Mouse (Mus musculus): Measurements from ENCODE around the gene Stk40. TPM values are rescaled to one million over a fixed set of nuclear protein-coding genes. Genes with fewer than 3 reads are reported as not detected.

Stk40 gene
- polyA plus RNA-seq, 1 experiment from 2014 or later: 35.1 TPM

- 87% methylated on average over 9 of the region's 9 CpGs for WGBS
- no peak overlapping the region for H3K4me3 ChIP-seq
- no peak for ATAC-seq (ENCODE audit: low FRiP score)
- H3K27ac ChIP-seq: no peak overlapping the region
- H3K4me2 ChIP-seq: no peak overlapping the region
- peaks cover 11% of the 10 kb centered on the region; the same call in 1 of the 2 replicates for H3K36me3 ChIP-seq
- no peaks in the 10 kb centered on the region for H3K9me3 ChIP-seq
- peaks cover 51% of the 10 kb centered on the region for H3K4me1 ChIP-seq (replicated peaks)
- no peak overlapping the region for H3K9ac ChIP-seq
- H3K27me3 ChIP-seq: no peaks in the 10 kb centered on the region
Measured at GRCm38 (mm10) chr4:126115411-126115810, 11.7 kb downstream of the Stk40 start.

- H3K4me1 ChIP-seq (replicated peaks): peaks cover 46% of the 10 kb centered on the region
- 74% methylated on average over 6 of the region's 6 CpGs for WGBS
Measured at GRCm38 (mm10) chr4:126115871-126116521, 12.2 kb downstream of the Stk40 start.

DNA sequence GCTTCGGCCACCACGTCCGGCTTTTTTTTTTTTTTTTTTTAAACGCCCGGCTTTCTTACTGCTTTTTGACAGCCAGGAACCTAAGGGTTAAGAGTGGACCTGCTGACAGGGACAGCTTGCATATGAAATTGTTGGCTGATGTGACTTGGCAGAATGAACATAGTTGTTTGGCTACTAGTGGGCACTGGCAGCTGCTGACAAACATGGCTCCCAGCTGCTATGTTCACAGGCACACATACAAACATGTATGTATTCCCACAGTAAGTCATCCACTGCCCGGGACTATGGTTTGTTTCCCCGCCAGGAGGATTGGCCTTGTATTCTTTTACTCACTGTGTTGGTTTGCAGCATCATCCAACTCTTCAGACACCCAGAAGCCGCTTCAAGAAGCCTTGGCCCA is 13.4 kb downstream of the Stk40 start:
- WGBS: 89% methylated on average over 8 of the region's 8 CpGs
- no peak for ATAC-seq (ENCODE audit: low FRiP score)
- Histone ChIP-seq H3K27me3 (no peaks in the 10 kb centered on the region), H3K4me3 (no peak overlapping the region), H3K4me1 (replicated peaks) (peaks cover 39% of the 10 kb centered on the region), H3K27ac (no peak overlapping the region), H3K9me3 (peaks cover 8% of the 10 kb centered on the region; the same call in 1 of the 2 replicates), H3K4me2 (no peak overlapping the region), H3K36me3 (peaks cover 24% of the 10 kb centered on the region), H3K9ac (no peak overlapping the region)

More at GRCm38 (mm10) chr4:126115871-126116521, 12.2 kb downstream of the Stk40 start:
- H3K4me3 ChIP-seq: no peak overlapping the region
- H3K4me2 ChIP-seq: no peak overlapping the region
- ATAC-seq (ENCODE audit: low FRiP score): no peak
- no peak overlapping the region for H3K27ac ChIP-seq
- H3K27me3 ChIP-seq: no peaks in the 10 kb centered on the region
- no peak overlapping the region for H3K9ac ChIP-seq
- peaks cover 14% of the 10 kb centered on the region for H3K36me3 ChIP-seq
- H3K9me3 ChIP-seq: peaks cover 2% of the 10 kb centered on the region; the same call in 1 of the 2 replicates

DNA sequence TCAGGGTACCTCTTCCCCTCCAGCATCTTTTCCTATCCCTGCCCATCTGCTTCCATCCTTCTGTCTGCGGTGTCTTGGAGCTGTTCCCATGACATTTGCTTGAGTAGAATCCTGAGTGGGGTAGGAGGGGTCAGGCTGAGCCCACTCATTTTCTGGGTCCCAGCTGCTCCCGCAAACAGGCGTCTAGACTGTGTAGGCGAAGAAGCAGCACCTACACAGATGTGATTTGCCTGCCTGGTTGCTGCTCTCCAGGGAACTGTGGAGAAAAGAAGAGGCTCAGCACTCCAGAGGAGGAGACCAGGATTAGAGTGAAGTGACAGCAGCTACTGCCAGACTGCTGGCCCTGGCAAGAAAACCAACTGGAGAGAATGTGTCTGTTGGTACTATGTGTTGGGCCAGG is 14.9 kb downstream of the Stk40 start:
- Histone ChIP-seq H3K9me3 (peaks cover 8% of the 10 kb centered on the region; the same call in 1 of the 2 replicates), H3K4me1 (replicated peaks) (peaks cover 32% of the 10 kb centered on the region), H3K4me2 (no peak overlapping the region), H3K27ac (peak overlapping the region; percentile 64), H3K27me3 (no peaks in the 10 kb centered on the region), H3K4me3 (no peak overlapping the region), H3K9ac (no peak overlapping the region; the same call in 1 of the 2 replicates), H3K36me3 (peaks cover 27% of the 10 kb centered on the region)
- peak; percentile 36; the same call in 1 of the 2 replicates for ATAC-seq (ENCODE audit: low FRiP score)
- 64% methylated on average over 4 of the region's 4 CpGs for WGBS

GRCm38 (mm10) chr4:126119051-126119450 is 15.3 kb downstream of the Stk40 start:
- H3K36me3 ChIP-seq: peaks cover 31% of the 10 kb centered on the region
- ATAC-seq (ENCODE audit: low FRiP score): no peak
- WGBS: 89% methylated on average over 1 of the region's 1 CpGs
- no peak overlapping the region for H3K4me3 ChIP-seq
- H3K27ac ChIP-seq: peak overlapping the region; percentile 64
- H3K9ac ChIP-seq: no peak overlapping the region
- H3K4me1 ChIP-seq (replicated peaks): peaks cover 29% of the 10 kb centered on the region
- no peaks in the 10 kb centered on the region for H3K27me3 ChIP-seq
- no peak overlapping the region for H3K4me2 ChIP-seq
- H3K9me3 ChIP-seq: peaks cover 8% of the 10 kb centered on the region; the same call in 1 of the 2 replicates

- H3K4me1 ChIP-seq (replicated peaks): peaks cover 28% of the 10 kb centered on the region
- H3K9me3 ChIP-seq: peaks cover 8% of the 10 kb centered on the region; the same call in 1 of the 2 replicates
- no peak overlapping the region for H3K4me2 ChIP-seq
- H3K4me3 ChIP-seq: no peak overlapping the region
- no peak overlapping the region for H3K9ac ChIP-seq
- no peaks in the 10 kb centered on the region for H3K27me3 ChIP-seq
- WGBS: 90% methylated on average over 5 of the region's 5 CpGs
- no peak overlapping the region for H3K27ac ChIP-seq
- ATAC-seq (ENCODE audit: low FRiP score): no peak
- peaks cover 41% of the 10 kb centered on the region for H3K36me3 ChIP-seq
Measured at GRCm38 (mm10) chr4:126120052-126120451, 16.3 kb downstream of the Stk40 start.

GRCm38 (mm10) chr4:126120506-126120905 is 16.7 kb downstream of the Stk40 start:
- Histone ChIP-seq H3K9ac (no peak overlapping the region), H3K4me2 (no peak overlapping the region)
- 92% methylated on average over 2 of the region's 2 CpGs for WGBS

GRCm38 (mm10) chr4:126123309-126124040 is 19.7 kb downstream of the Stk40 start:
- WGBS: 87% methylated on average over 10 of the region's 10 CpGs
- Histone ChIP-seq H3K4me2 (no peak overlapping the region), H3K9ac (no peak overlapping the region), H3K9me3 (peaks cover 8% of the 10 kb centered on the region; the same call in 1 of the 2 replicates), H3K4me1 (replicated peaks) (peaks cover 7% of the 10 kb centered on the region), H3K27me3 (no peaks in the 10 kb centered on the region), H3K36me3 (peaks cover 68% of the 10 kb centered on the region), H3K27ac (no peak overlapping the region), H3K4me3 (no peak overlapping the region)
- no peak for ATAC-seq (ENCODE audit: low FRiP score)

More at GRCm38 (mm10) chr4:126120506-126120905, 16.7 kb downstream of the Stk40 start:
- peaks cover 25% of the 10 kb centered on the region for H3K4me1 ChIP-seq (replicated peaks)
- no peak overlapping the region for H3K27ac ChIP-seq
- peaks cover 45% of the 10 kb centered on the region for H3K36me3 ChIP-seq
- H3K4me3 ChIP-seq: no peak overlapping the region
- no peak for ATAC-seq (ENCODE audit: low FRiP score)
- H3K9me3 ChIP-seq: peaks cover 8% of the 10 kb centered on the region; the same call in 1 of the 2 replicates
- H3K27me3 ChIP-seq: no peaks in the 10 kb centered on the region

- Histone ChIP-seq H3K27ac (peak overlapping the region; percentile 67), H3K27me3 (no peaks in the 10 kb centered on the region), H3K9ac (no peak overlapping the region), H3K4me1 (replicated peaks) (peaks cover 30% of the 10 kb centered on the region), H3K4me3 (no peak overlapping the region), H3K4me2 (no peak overlapping the region), H3K36me3 (peaks cover 88% of the 10 kb centered on the region), H3K9me3 (no peaks in the 10 kb centered on the region)
- ATAC-seq (ENCODE audit: low FRiP score): no peak
- WGBS: 78% methylated on average over 11 of the region's 11 CpGs
Measured at GRCm38 (mm10) chr4:126130502-126130901, 26.7 kb downstream of the Stk40 start.

- ATAC-seq (ENCODE audit: low FRiP score): peak; percentile 52; the same call in 1 of the 2 replicates
- no peak overlapping the region for H3K4me2 ChIP-seq
Measured at GRCm38 (mm10) chr4:126131290-126132121, 27.7 kb downstream of the Stk40 start.

GRCm38 (mm10) chr4:126132636-126133264 is 29.0 kb downstream of the Stk40 start:
- H3K4me2 ChIP-seq: no peak overlapping the region
- H3K27me3 ChIP-seq: no peaks in the 10 kb centered on the region
- H3K9ac ChIP-seq: peak overlapping the region; percentile 6; the same call in 1 of the 2 replicates
- ATAC-seq (ENCODE audit: low FRiP score): no peak
- 0 out of 2 replicates have a peak overlapping the region, but pooled peaks have one; percentile 20 for H3K27ac ChIP-seq
- no peak overlapping the region for H3K4me3 ChIP-seq
- H3K9me3 ChIP-seq: no peaks in the 10 kb centered on the region
- H3K4me1 ChIP-seq (replicated peaks): peaks cover 30% of the 10 kb centered on the region
- 75% methylated on average over 6 of the region's 6 CpGs for WGBS
- H3K36me3 ChIP-seq: peaks cover 89% of the 10 kb centered on the region

More at GRCm38 (mm10) chr4:126131290-126132121, 27.7 kb downstream of the Stk40 start:
- H3K4me1 ChIP-seq (replicated peaks): peaks cover 30% of the 10 kb centered on the region
- no peaks in the 10 kb centered on the region for H3K9me3 ChIP-seq
- H3K4me3 ChIP-seq: no peak overlapping the region
- no peaks in the 10 kb centered on the region for H3K27me3 ChIP-seq
- peaks cover 88% of the 10 kb centered on the region for H3K36me3 ChIP-seq
- 56% methylated on average over 10 of the region's 10 CpGs for WGBS
- H3K9ac ChIP-seq: no peak overlapping the region; the same call in 1 of the 2 replicates
- peak overlapping the region; percentile 67 for H3K27ac ChIP-seq
